Mouse (Mus musculus): ENCODE results near the gene Sept11. TPM values are rescaled to one million over a fixed set of nuclear protein-coding genes. Genes with fewer than 3 reads are reported as not detected.

Sept11 gene
- total and polyA plus RNA-seq, 3 experiments = 72.3 to 138 (median 78.5) TPM

- TF ChIP-seq SIN3A (IDR thresholded peaks at IDR 0.05; ENCODE audit: low read length) (peak; percentile 87), JUN (IDR thresholded peaks at IDR 0.05; ENCODE audit: insufficient read depth, low read depth, low read length) (peak; percentile 18; the same call in 1 of the 2 replicates), MAX (IDR thresholded peaks at IDR 0.05; ENCODE audit: low read length) (no peak), USF1 (IDR thresholded peaks at IDR 0.05; ENCODE audit: low read depth, low read length) (peak; percentile 46), E2F4 (IDR thresholded peaks at IDR 0.05; ENCODE audit: insufficient replicate concordance, low read depth, low read length) (no peak), CTCF (conservative IDR thresholded peaks at IDR 0.05 in 1 of 2, IDR thresholded peaks at IDR 0.05 in 1 of 2; ENCODE audit: low read depth in 2 of 2, low read length in 2 of 2) (peak in 1 of 2 experiments; percentile 23; a peak in 1 of 4 replicates), BHLHE40 (IDR thresholded peaks at IDR 0.05; ENCODE audit: low read depth, low read length) (peak; percentile 90), NELFE (IDR thresholded peaks at IDR 0.05; ENCODE audit: low read depth, low read length) (no peak)
Measured at GRCm38 (mm10) chr5:93097204-93097906, 4.1 kb downstream of the Sept11 start (continued).

GRCm38 (mm10) chr5:93098219-93098618, 5.0 kb downstream of the Sept11 start:
- Histone ChIP-seq H3K27me3 (replicated peaks) (no peaks in the 10 kb centered on the region), H3K27ac (ENCODE audit: insufficient read depth, low read depth) (no peak overlapping the region), H3K4me2 (ENCODE audit: insufficient read depth, low read depth, poor library complexity, severe bottlenecking) (peak overlapping the region; percentile 79), H3K4me1 (ENCODE audit: control insufficient read depth in 1 of 2, insufficient read depth in 2 of 2) (peaks cover 9 to 48% of the 10 kb centered on the region in 2 experiments; a peak in 3 of 4 replicates), H3K9me3 (replicated peaks; ENCODE audit: low read length) (no peaks in the 10 kb centered on the region), H3K4me3 (replicated peaks in 1 of 3; ENCODE audit: low read depth in 2 of 3, low read length in 2 of 3, poor library complexity in 1 of 3) (peak overlapping the region in 1 of 3 experiments; percentile 38), H3K9ac (ENCODE audit: insufficient read depth, low read depth) (peak overlapping the region; percentile 51), H3K79me2 (replicated peaks; ENCODE audit: control insufficient read depth, extremely low read depth, insufficient read depth, poor library complexity, severe bottlenecking) (peaks cover 92% of the 10 kb centered on the region), H3K36me3 (replicated peaks in 1 of 2; ENCODE audit: control insufficient read depth in 1 of 2, insufficient read depth in 1 of 2, low read length in 1 of 2) (peaks cover 12 to 42% of the 10 kb centered on the region in 2 experiments)
- no peak for DNase-seq (ENCODE audit: extremely low read depth)
- dilution Hi-C loops (cut with MboI; ENCODE audit: extremely low pct_ligation_motif_present, extremely low pct_unique_long_range_greater_than_20kb, low sequenced_read_pairs) = no loop called here
- no peak for TF ChIP-seq TCF12 (IDR thresholded peaks at IDR 0.05; ENCODE audit: low read depth, low read length)
- TF ChIP-seq CHD1 (IDR thresholded peaks at IDR 0.05; ENCODE audit: low read depth, low read length) = peak; percentile 52; the same call in 1 of the 2 replicates
- TF ChIP-seq ELF1 (IDR thresholded peaks at IDR 0.05; ENCODE audit: low read depth, low read length) = no peak
- TF ChIP-seq MYC (IDR thresholded peaks at IDR 0.05; ENCODE audit: low read depth, low read length) = no peak
- in situ Hi-C loops (cut with MboI; ENCODE audit: low pct_ligation_motif_present, low pct_unique_long_range_greater_than_20kb, low sequenced_read_pairs) = no loop called here

DNA sequence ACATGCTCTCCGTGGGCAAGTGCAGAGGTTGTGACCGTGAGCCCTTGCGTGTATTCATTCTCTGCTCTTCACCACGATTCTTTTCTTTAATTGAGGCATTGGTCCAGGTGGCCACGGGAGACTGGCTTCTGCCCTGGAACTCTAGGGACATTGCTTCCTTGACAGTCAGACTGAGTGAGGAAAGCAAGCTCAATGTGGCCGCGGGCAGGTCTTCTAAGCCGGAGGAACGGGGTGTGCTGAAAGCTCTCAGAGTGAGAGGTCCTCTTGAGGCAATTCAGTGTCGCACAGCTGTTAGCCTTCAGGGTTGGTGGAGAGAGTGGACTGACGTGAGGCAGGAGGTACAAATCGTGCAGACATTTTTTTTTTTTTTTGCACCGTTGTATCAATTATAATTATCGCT, 5.6 kb downstream of the Sept11 start:
- DNase-seq (ENCODE audit: extremely low read depth) = no peak
- Histone ChIP-seq H3K4me3 (replicated peaks in 1 of 3; ENCODE audit: low read depth in 2 of 3, low read length in 2 of 3, poor library complexity in 1 of 3) (no peak overlapping the region), H3K4me2 (ENCODE audit: insufficient read depth, low read depth, poor library complexity, severe bottlenecking) (no peak overlapping the region), H3K9ac (ENCODE audit: insufficient read depth, low read depth) (no peak overlapping the region), H3K27ac (ENCODE audit: insufficient read depth, low read depth) (no peak overlapping the region), H3K4me1 (ENCODE audit: control insufficient read depth in 1 of 2, insufficient read depth in 2 of 2) (peaks cover 12 to 53% of the 10 kb centered on the region in 2 experiments; a peak in 3 of 4 replicates), H3K79me2 (replicated peaks; ENCODE audit: control insufficient read depth, extremely low read depth, insufficient read depth, poor library complexity, severe bottlenecking) (peaks cover 93% of the 10 kb centered on the region), H3K27me3 (replicated peaks) (no peaks in the 10 kb centered on the region), H3K9me3 (replicated peaks; ENCODE audit: low read length) (no peaks in the 10 kb centered on the region), H3K36me3 (replicated peaks in 1 of 2; ENCODE audit: control insufficient read depth in 1 of 2, insufficient read depth in 1 of 2, low read length in 1 of 2) (peaks cover 12 to 46% of the 10 kb centered on the region in 2 experiments)
- in situ Hi-C loops (cut with MboI; ENCODE audit: low pct_ligation_motif_present, low pct_unique_long_range_greater_than_20kb, low sequenced_read_pairs) = no loop called here
- TF ChIP-seq JUND (conservative IDR thresholded peaks at IDR 0.05; ENCODE audit: low read depth, low read length) (no peak), HCFC1 (IDR thresholded peaks at IDR 0.05; ENCODE audit: low read depth, low read length) (no peak), CHD1 (IDR thresholded peaks at IDR 0.05; ENCODE audit: low read depth, low read length) (no peak), PAX5 (IDR thresholded peaks at IDR 0.05; ENCODE audit: low read length) (no peak), MYC (IDR thresholded peaks at IDR 0.05; ENCODE audit: low read depth, low read length) (no peak), POLR2A (IDR thresholded peaks at IDR 0.05; ENCODE audit: low read depth, low read length) (no peak), ZNF384 (IDR thresholded peaks at IDR 0.05; ENCODE audit: low read depth, low read length) (no peak), NRF1 (IDR thresholded peaks at IDR 0.05; ENCODE audit: low read depth, low read length) (no peak), BHLHE40 (IDR thresholded peaks at IDR 0.05; ENCODE audit: low read depth, low read length) (no peak), EP300 (IDR thresholded peaks at IDR 0.05; ENCODE audit: low read length) (no peak), ETS1 (conservative IDR thresholded peaks at IDR 0.05; ENCODE audit: low read depth, low read length) (no peak), TBP (conservative IDR thresholded peaks at IDR 0.05; ENCODE audit: low read depth, low read length) (no peak), ELF1 (IDR thresholded peaks at IDR 0.05; ENCODE audit: low read depth, low read length) (no peak), MAFK (IDR thresholded peaks at IDR 0.05; ENCODE audit: insufficient replicate concordance, low read length) (no peak), POLR2AphosphoS2 (IDR thresholded peaks at IDR 0.05; ENCODE audit: low read depth, low read length) (no peak), UBTF (IDR thresholded peaks at IDR 0.05; ENCODE audit: low read depth, low read length) (no peak), TCF12 (IDR thresholded peaks at IDR 0.05; ENCODE audit: low read depth, low read length) (no peak), ZC3H11A (IDR thresholded peaks at IDR 0.05; ENCODE audit: low read depth, low read length) (no peak), JUN (IDR thresholded peaks at IDR 0.05; ENCODE audit: insufficient read depth, low read depth, low read length) (no peak), ZMIZ1 (IDR thresholded peaks at IDR 0.05; ENCODE audit: low read depth, low read length) (no peak)
- dilution Hi-C loops (cut with MboI; ENCODE audit: extremely low pct_ligation_motif_present, extremely low pct_unique_long_range_greater_than_20kb, low sequenced_read_pairs) = no loop called here

All from CH12.LX (cell line).